In genomic region chr3:54243136-54243535, GRCm38 (mm10) we compare ENCODE assay signal across 30 mouse cellular contexts.
DNase-seq lines count a peak whose midpoint lies in the region; ATAC-seq and TF ChIP-seq lines count a peak whose summit lies in the region.
"Had no signal": no experiment of that assay in that cellular context is flagged by ENCODE, and none has a peak within 500 bp of the region (broad histone marks: within the 10 kb centered on the region; RNA-seq: fewer than 3 reads in every experiment).

No protein-coding gene starts in this region.

- H3K27me3 ChIP-seq in forebrain, embryonic 16.5 days (replicated peaks; ENCODE audit: control insufficient read depth, insufficient read depth, low read length), result no peaks in the 10 kb centered on the region
- no peaks in the 10 kb centered on the region for H3K27me3 ChIP-seq in lung, postnatal 0 days (replicated peaks; ENCODE audit: insufficient read depth, low read length)
- H3K27me3 ChIP-seq: CH12.LX; embryonic facial prominence, embryonic 15.5 days; heart, embryonic 13.5 days; hindbrain, embryonic 12.5 days; limb, embryonic 15.5 days; liver, embryonic 15.5 days; stomach, embryonic 15.5 days had no signal

- WGBS in forebrain, embryonic 16.5 days, result 84% methylated on average over 1 of the region's 1 CpGs
- 73% methylated on average over 1 of the region's 1 CpGs for WGBS in lung, postnatal 0 days

- no peaks in the 10 kb centered on the region for H3K36me3 ChIP-seq in forebrain, embryonic 16.5 days (ENCODE audit: control insufficient read depth, insufficient read depth)
- no peaks in the 10 kb centered on the region for H3K36me3 ChIP-seq in lung, postnatal 0 days (ENCODE audit: insufficient read depth, low read length)
- H3K36me3 ChIP-seq: embryonic facial prominence, embryonic 15.5 days; G1E; heart, embryonic 13.5 days; hindbrain, embryonic 12.5 days; limb, embryonic 15.5 days; liver, embryonic 15.5 days; midbrain, embryonic 10.5 days; stomach, embryonic 15.5 days had no signal

- no peaks in the 10 kb centered on the region for H3K9me3 ChIP-seq in forebrain, embryonic 16.5 days (ENCODE audit: control insufficient read depth, low read length)
- H3K9me3 ChIP-seq in lung, postnatal 0 days (ENCODE audit: low read length), result no peaks in the 10 kb centered on the region
- H3K9me3 ChIP-seq: embryonic facial prominence, embryonic 15.5 days; heart, embryonic 13.5 days; limb, embryonic 15.5 days; liver, embryonic 15.5 days; midbrain, embryonic 10.5 days; stomach, embryonic 15.5 days had no signal

- TF ChIP-seq EP300 in lung, postnatal 0 days (IDR thresholded peaks at IDR 0.05), result no peak

- no peak overlapping the region for H3K27ac ChIP-seq in forebrain, embryonic 16.5 days (ENCODE audit: low read length)
- no peak overlapping the region for H3K27ac ChIP-seq in lung, postnatal 0 days (ENCODE audit: low read length)
- H3K27ac ChIP-seq: embryonic facial prominence, embryonic 15.5 days; heart, embryonic 13.5 days; hindbrain, embryonic 12.5 days; limb, embryonic 15.5 days; liver, embryonic 15.5 days; macrophage; midbrain, embryonic 10.5 days; stomach, embryonic 15.5 days had no signal

- peak; percentile 76 for DNase-seq in right cerebral cortex, adult 18-20 months
- DNase-seq in right cerebral cortex, postnatal 4 days, result no peak
- peak; percentile 43 to 73 for DNase-seq in left cerebral cortex, adult 9 months (ENCODE audit: low spot score in 2 of 2)
- peak; percentile 60 to 72 for DNase-seq in right cerebral cortex, postnatal 10 days (ENCODE audit: low spot score in 2 of 2)
- no peak for DNase-seq in lung, postnatal 0 days (ENCODE audit: low spot score)
- no peak for DNase-seq in liver
- DNase-seq: adrenal gland, adult 8-10 months; B cell, adult 2 months; cerebellum, adult 8-10 months; gastrocnemius, postnatal 25 days; heart, adult 18-20 months; kidney, postnatal 36 days; thymus, adult 18-20 months; thymus, postnatal 36 days had no signal

- no peaks in the 10 kb centered on the region for H3K4me1 ChIP-seq in forebrain, embryonic 16.5 days (replicated peaks; ENCODE audit: control insufficient read depth, insufficient read depth, low read length)
- no peaks in the 10 kb centered on the region for H3K4me1 ChIP-seq in lung, postnatal 0 days (ENCODE audit: insufficient read depth, low read depth, low read length)
- H3K4me1 ChIP-seq: embryonic facial prominence, embryonic 15.5 days; heart, embryonic 13.5 days; hindbrain, embryonic 12.5 days; limb, embryonic 15.5 days; liver, embryonic 15.5 days; midbrain, embryonic 10.5 days; stomach, embryonic 15.5 days had no signal

- H3K4me2 ChIP-seq in forebrain, embryonic 16.5 days (ENCODE audit: low read length), result no peak overlapping the region
- no peak overlapping the region for H3K4me2 ChIP-seq in lung, postnatal 0 days (replicated peaks; ENCODE audit: low read depth, low read length)
- H3K4me2 ChIP-seq: embryonic facial prominence, embryonic 15.5 days; heart, embryonic 13.5 days; hindbrain, embryonic 12.5 days; limb, embryonic 15.5 days; liver, embryonic 15.5 days; stomach, embryonic 15.5 days had no signal

- no peak for TF ChIP-seq CTCF in lung, postnatal 0 days (IDR thresholded peaks at IDR 0.05)

- no peak for ATAC-seq in forebrain, embryonic 16.5 days
- ATAC-seq in lung, postnatal 0 days, result no peak
- ATAC-seq: forebrain, embryonic 14.5 days; intestine, postnatal 0 days; midbrain, embryonic 16.5 days; Patski had no signal

- no peak overlapping the region for H3K4me3 ChIP-seq in forebrain, embryonic 16.5 days (replicated peaks; ENCODE audit: low read length)
- no peak overlapping the region for H3K4me3 ChIP-seq in lung, postnatal 0 days (ENCODE audit: low read depth, low read length)
- H3K4me3 ChIP-seq: embryonic facial prominence, embryonic 15.5 days; heart, embryonic 13.5 days; hindbrain, embryonic 12.5 days; limb, embryonic 15.5 days; liver, embryonic 15.5 days; midbrain, embryonic 10.5 days; myocyte; stomach, embryonic 15.5 days had no signal

- H3K9ac ChIP-seq in forebrain, embryonic 16.5 days (replicated peaks; ENCODE audit: low read depth, low read length), result no peak overlapping the region
- no peak overlapping the region for H3K9ac ChIP-seq in lung, postnatal 0 days (replicated peaks; ENCODE audit: low read depth)
- H3K9ac ChIP-seq: embryonic facial prominence, embryonic 15.5 days; heart, embryonic 13.5 days; hindbrain, embryonic 12.5 days; limb, embryonic 15.5 days; liver, embryonic 15.5 days; stomach, embryonic 15.5 days had no signal

Comparison
In these comparisons a context has a peak if more than half of its experiments do, and no peak if none do; other contexts are left out.
1. DNase-seq: peak in right cerebral cortex, adult 18-20 months (single experiment), left cerebral cortex, adult 9 months (2 of 2) and right cerebral cortex, postnatal 10 days (2 of 2); none in right cerebral cortex, postnatal 4 days (single experiment), lung, postnatal 0 days (single experiment) and liver (single experiment).